Mouse (Mus musculus) neural tube, embryonic 12.5 days (tissue): Measurements from ENCODE around the gene Zmym2. TPM values are rescaled to one million over a fixed set of nuclear protein-coding genes. Genes with fewer than 3 reads are reported as not detected.
"Not testable (repeated sequence)": the region's sequence is repeated elsewhere in the genome, so short reads cannot be mapped to it uniquely, and the experiment has no call there.

Source experiments
- ATAC-seq: fragments of 200-750 bp; cut with Nextera tagmentation; 2 replicates; pipeline ENCODE4 v1.8.0; 2017; ENCODE audit warnings: low read depth, mild to moderate bottlenecking, moderate TSS enrichment, moderate library complexity; ENCODE audit not compliant: low FRiP score
- H3K27ac ChIP-seq: fragments of 300-500 bp; sonication (generic); 2 replicates; pipeline ENCODE4 v1.5.1; 2016
- H3K27me3 ChIP-seq: fragments of 300-500 bp; sonication (generic); replicated peaks from 2 replicates; pipeline ENCODE4 v1.6.1; 2016; ENCODE audit warnings: mild to moderate bottlenecking
- H3K36me3 ChIP-seq: fragments of 300-500 bp; sonication (generic); 2 replicates; pipeline ENCODE4 v1.6.1; 2016; ENCODE audit warnings: mild to moderate bottlenecking
- H3K4me1 ChIP-seq: fragments of 300-500 bp; sonication (generic); 2 replicates; pipeline ENCODE4 v1.6.1; 2016
- H3K4me2 ChIP-seq: fragments of 300-500 bp; sonication (generic); replicated peaks from 2 replicates; pipeline ENCODE4 v1.6.1; 2016; ENCODE audit warnings: mild to moderate bottlenecking
- H3K4me3 ChIP-seq: fragments of 300-500 bp; sonication (generic); 2 replicates; pipeline ENCODE4 v1.5.1; 2016
- H3K9ac ChIP-seq: fragments of 300-500 bp; sonication (generic); 2 replicates; pipeline ENCODE4 v1.6.1; 2016; ENCODE audit warnings: mild to moderate bottlenecking
- H3K9me3 ChIP-seq: fragments of 300-500 bp; sonication (generic); 2 replicates; pipeline ENCODE4 v1.6.1; 2016; ENCODE audit warnings: mild to moderate bottlenecking
- WGBS: fragments of 180-500 bp; shearing (Covaris S2); methylation state at CpG from one replicate; pipeline ENCODE4 v1.1.7; 2016; 5-methylcytosine and 5-hydroxymethylcytosine counted together
- polyA plus RNA-seq: library from polyadenylated mRNA; unstranded; fragments of >200 nt; fragmentation: Nextera tagmentation; extraction: Ambion mirVana; gene quantifications from 2 replicates; pipeline ENCODE4 v1.2.1, GENCODE M21; 2016

Zmym2 gene
- polyA plus RNA-seq = 75.4 and 79.8 TPM in 2 replicates

GRCm38 (mm10) chr14:56886594-56887513, at the start of gene Zmym2:
Gene Zmym2, plus strand, starts transcription at chr14:56886653.
- H3K9me3 ChIP-seq, H3K4me1 ChIP-seq, H3K27me3 ChIP-seq: not testable (repeated sequence)
- peak within 1 kb of the TSS; percentile 95 for H3K9ac ChIP-seq
- peak within 1 kb of the TSS; percentile 71 for H3K4me2 ChIP-seq
- WGBS = 2% methylated on average over 45 of the region's 87 CpGs
- ATAC-seq = peak; percentile 35
- peaks cover 14% of the 10 kb centered on the region; the same call in 1 of the 2 replicates for H3K36me3 ChIP-seq
- H3K4me3 ChIP-seq = peak within 1 kb of the TSS; percentile 89
- peak within 1 kb of the TSS; percentile 98 for H3K27ac ChIP-seq

- no peak overlapping the region for H3K4me3 ChIP-seq
- no peaks in the 10 kb centered on the region for H3K4me1 ChIP-seq
- H3K36me3 ChIP-seq = no peaks in the 10 kb centered on the region
- no peak for ATAC-seq
- no peak overlapping the region for H3K27ac ChIP-seq
- H3K9me3 ChIP-seq = no peaks in the 10 kb centered on the region
- 30% methylated on average over 4 of the region's 4 CpGs for WGBS
- no peaks in the 10 kb centered on the region for H3K27me3 ChIP-seq
- H3K4me2 ChIP-seq = no peak overlapping the region
- no peak overlapping the region for H3K9ac ChIP-seq
Measured at GRCm38 (mm10) chr14:56844033-56844432, 42.4 kb upstream of the Zmym2 start.

- H3K27me3 ChIP-seq = no peaks in the 10 kb centered on the region
- peak; percentile 65 for ATAC-seq
- WGBS = 13% methylated on average over 2 of the region's 2 CpGs
Measured at GRCm38 (mm10) chr14:56844507-56844906, 41.9 kb upstream of the Zmym2 start.

DNA sequence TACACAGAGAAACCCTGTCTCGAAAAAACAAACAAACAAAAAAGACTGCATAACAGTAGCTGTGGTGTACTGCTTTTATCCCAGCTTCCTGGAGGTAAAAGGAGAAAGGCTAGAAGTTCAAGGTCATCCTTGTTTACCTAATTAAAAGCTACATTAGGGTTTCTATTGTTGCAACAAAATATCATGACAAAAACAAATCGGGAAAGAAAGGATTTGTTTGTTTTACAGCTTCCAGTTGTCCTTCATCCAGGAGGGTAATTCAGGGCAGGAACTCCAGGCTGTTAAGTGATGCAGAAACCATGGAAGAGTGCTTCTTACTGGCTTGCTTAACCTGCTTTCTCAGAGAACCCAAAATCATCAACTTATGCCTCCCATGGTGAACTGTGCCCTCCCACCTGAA, 38.1 kb upstream of the Zmym2 start:
- H3K27me3 ChIP-seq = no peaks in the 10 kb centered on the region
- H3K4me1 ChIP-seq = no peaks in the 10 kb centered on the region
- ATAC-seq = no peak
- no peak overlapping the region for H3K4me2 ChIP-seq
- 58% methylated on average over 2 of the region's 2 CpGs for WGBS
- H3K4me3 ChIP-seq = no peak overlapping the region
- H3K9ac ChIP-seq = no peak overlapping the region
- no peak overlapping the region for H3K27ac ChIP-seq
- no peaks in the 10 kb centered on the region for H3K36me3 ChIP-seq
- peaks cover 4% of the 10 kb centered on the region for H3K9me3 ChIP-seq

More at GRCm38 (mm10) chr14:56844507-56844906, 41.9 kb upstream of the Zmym2 start:
- Histone ChIP-seq H3K4me1 (no peaks in the 10 kb centered on the region), H3K9ac (no peak overlapping the region), H3K9me3 (no peaks in the 10 kb centered on the region), H3K4me3 (no peak overlapping the region), H3K4me2 (no peak overlapping the region), H3K27ac (no peak overlapping the region), H3K36me3 (no peaks in the 10 kb centered on the region)

DNA sequence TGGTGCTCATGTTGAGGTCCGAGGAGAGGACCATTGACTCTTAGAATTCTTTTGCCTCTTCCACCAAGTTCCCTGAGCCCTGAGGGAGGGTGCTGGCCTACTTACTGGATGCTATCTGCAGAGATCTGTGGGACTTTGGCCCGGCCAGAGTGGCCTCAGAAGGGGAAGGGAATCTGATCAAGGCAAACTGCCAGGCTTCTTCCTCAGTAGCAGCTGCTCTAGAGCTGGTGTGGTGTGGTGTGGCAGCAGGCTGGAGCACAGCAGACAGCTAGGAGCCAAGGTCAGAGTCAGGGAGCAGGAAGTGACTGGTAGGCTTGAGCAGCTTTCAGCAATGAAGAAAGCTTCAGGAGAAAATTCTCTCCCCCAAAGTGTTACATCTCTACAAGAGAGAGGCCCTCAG, 36.8 kb upstream of the Zmym2 start:
- H3K27me3 ChIP-seq = no peaks in the 10 kb centered on the region
- no peak overlapping the region for H3K4me3 ChIP-seq
- no peaks in the 10 kb centered on the region for H3K36me3 ChIP-seq
- H3K9me3 ChIP-seq = peaks cover 14% of the 10 kb centered on the region
- H3K4me1 ChIP-seq = no peaks in the 10 kb centered on the region
- WGBS = 82% methylated on average over 2 of the region's 2 CpGs
- H3K4me2 ChIP-seq = no peak overlapping the region
- no peak for ATAC-seq
- H3K9ac ChIP-seq = no peak overlapping the region
- H3K27ac ChIP-seq = no peak overlapping the region

DNA sequence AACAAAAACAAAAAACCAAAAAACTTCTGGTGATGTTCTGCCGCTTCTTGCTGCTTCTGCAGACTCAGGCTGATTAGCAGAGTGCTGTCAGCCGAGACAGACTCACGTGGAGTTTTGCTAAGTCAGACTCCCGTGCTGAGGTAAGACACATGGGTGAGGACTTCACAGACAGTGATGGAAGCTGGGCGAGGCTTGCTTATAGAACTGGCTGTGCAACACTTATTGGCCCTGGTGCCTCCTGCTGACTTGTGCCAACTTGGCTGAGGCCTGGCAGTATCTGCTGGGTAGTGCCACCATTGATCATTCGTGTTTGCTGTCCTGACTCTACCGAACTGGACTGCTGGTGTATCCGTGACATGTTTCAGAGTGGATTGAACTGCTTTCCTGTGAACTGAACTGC, 22.4 kb upstream of the Zmym2 start:
- H3K36me3 ChIP-seq = no peaks in the 10 kb centered on the region
- ATAC-seq = no peak
- no peak overlapping the region for H3K9ac ChIP-seq
- WGBS = 73% methylated on average over 8 of the region's 8 CpGs
- no peak overlapping the region for H3K27ac ChIP-seq
- H3K4me1 ChIP-seq = no peaks in the 10 kb centered on the region; the same call in 1 of the 2 replicates
- no peak overlapping the region for H3K4me3 ChIP-seq
- no peak overlapping the region for H3K4me2 ChIP-seq
- H3K9me3 ChIP-seq = no peaks in the 10 kb centered on the region
- peaks cover 22% of the 10 kb centered on the region for H3K27me3 ChIP-seq

DNA sequence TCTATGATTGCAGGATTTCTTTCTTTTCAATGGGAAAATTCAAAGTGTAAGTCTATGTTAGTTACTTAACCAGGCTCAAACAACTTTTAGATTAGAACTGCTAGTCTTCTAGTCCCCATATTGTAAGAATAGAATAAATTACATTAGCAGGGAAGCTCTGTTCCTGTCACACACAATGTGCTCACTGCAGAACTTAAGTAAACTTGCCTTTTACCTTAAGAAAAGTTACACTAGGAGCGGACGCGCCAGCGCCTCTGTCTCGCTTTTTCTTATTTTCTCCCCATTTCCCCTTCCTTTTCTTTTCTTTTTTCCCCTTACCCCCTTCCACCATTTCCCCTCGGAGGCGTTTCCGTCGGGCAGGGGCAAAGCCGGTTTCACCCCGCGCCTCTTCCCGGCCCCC, 21.8 kb upstream of the Zmym2 start:
- no peak for ATAC-seq
- no peak overlapping the region for H3K27ac ChIP-seq
- peak overlapping the region; percentile 70 for H3K4me2 ChIP-seq
- no peaks in the 10 kb centered on the region for H3K36me3 ChIP-seq
- peak overlapping the region; percentile 35; the same call in 1 of the 2 replicates for H3K9ac ChIP-seq
- H3K27me3 ChIP-seq = peaks cover 22% of the 10 kb centered on the region
- H3K9me3 ChIP-seq = no peaks in the 10 kb centered on the region
- peak overlapping the region; percentile 37 for H3K4me3 ChIP-seq
- WGBS = 7% methylated on average over 13 of the region's 13 CpGs
- H3K4me1 ChIP-seq = no peaks in the 10 kb centered on the region; the same call in 1 of the 2 replicates

GRCm38 (mm10) chr14:56865112-56865511, 21.3 kb upstream of the Zmym2 start:
- H3K9me3 ChIP-seq, ATAC-seq, H3K36me3 ChIP-seq, H3K27ac ChIP-seq, H3K4me1 ChIP-seq: not testable (repeated sequence)
- 3% methylated on average over 30 of the region's 30 CpGs for WGBS
- H3K27me3 ChIP-seq = peaks cover 22% of the 10 kb centered on the region
- peak overlapping the region; percentile 35; the same call in 1 of the 2 replicates for H3K9ac ChIP-seq
- H3K4me3 ChIP-seq = peak overlapping the region; percentile 37
- H3K4me2 ChIP-seq = peak overlapping the region; percentile 70

DNA sequence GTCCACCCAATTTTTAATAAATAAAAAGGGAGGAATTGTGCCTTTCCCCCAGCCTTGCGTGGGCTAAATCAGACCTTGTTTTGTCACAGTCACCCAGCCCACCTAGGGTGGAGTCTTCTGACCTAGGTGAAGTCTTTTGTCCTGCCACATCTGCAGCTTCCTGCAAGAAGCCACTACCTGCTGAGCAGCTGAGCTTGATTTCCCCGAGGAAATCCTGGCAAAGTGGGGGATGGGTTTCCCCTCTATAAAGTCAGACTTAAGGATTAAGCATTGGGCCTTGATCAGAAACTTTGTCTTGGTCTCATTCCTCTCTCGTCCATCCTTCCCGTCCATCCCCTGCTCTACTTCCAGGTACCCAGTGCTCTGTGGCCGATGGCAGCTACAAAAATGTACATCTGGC, 12.9 kb upstream of the Zmym2 start:
- no peaks in the 10 kb centered on the region for H3K4me1 ChIP-seq
- peaks cover 6% of the 10 kb centered on the region; the same call in 1 of the 2 replicates for H3K9me3 ChIP-seq
- ATAC-seq = no peak
- H3K4me2 ChIP-seq = no peak overlapping the region
- H3K27me3 ChIP-seq = no peaks in the 10 kb centered on the region
- H3K36me3 ChIP-seq = no peaks in the 10 kb centered on the region
- no peak overlapping the region for H3K9ac ChIP-seq
- H3K4me3 ChIP-seq = no peak overlapping the region
- H3K27ac ChIP-seq = no peak overlapping the region
- WGBS = 85% methylated on average over 5 of the region's 5 CpGs

DNA sequence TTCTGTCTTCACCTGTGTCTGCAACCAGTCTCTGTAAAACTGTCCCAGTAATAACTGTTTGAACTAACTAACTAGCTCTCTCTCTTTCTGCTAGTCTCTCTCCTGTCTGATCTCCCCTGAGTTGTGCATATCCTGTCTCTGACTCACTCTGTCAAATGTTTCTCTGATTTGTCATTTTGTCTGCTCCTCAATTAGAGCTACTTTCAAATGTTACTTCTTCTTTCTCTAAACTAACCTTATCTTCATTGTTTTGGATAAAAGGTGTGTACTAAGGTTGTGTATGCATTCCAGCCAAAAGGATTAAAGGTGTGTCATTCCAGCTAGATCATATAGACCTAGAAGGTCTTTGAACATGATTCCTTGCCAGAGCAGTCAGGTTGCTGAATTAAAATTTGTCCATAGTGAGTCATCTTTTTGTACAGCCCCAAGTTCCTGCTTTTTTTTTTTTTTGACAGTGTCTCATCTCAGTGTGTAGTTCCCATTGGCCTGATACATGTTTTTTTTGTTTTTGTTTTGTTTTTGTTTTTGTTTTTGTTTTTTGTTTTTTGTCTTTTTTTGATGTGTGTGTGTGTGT, 10.8 kb upstream of the Zmym2 start:
- Histone ChIP-seq H3K4me3 (no peak overlapping the region), H3K9ac (no peak overlapping the region), H3K4me1 (no peaks in the 10 kb centered on the region), H3K27me3 (no peaks in the 10 kb centered on the region), H3K27ac (no peak overlapping the region), H3K9me3 (peaks cover 4% of the 10 kb centered on the region; the same call in 1 of the 2 replicates), H3K36me3 (no peaks in the 10 kb centered on the region), H3K4me2 (no peak overlapping the region)
- ATAC-seq = no peak

DNA sequence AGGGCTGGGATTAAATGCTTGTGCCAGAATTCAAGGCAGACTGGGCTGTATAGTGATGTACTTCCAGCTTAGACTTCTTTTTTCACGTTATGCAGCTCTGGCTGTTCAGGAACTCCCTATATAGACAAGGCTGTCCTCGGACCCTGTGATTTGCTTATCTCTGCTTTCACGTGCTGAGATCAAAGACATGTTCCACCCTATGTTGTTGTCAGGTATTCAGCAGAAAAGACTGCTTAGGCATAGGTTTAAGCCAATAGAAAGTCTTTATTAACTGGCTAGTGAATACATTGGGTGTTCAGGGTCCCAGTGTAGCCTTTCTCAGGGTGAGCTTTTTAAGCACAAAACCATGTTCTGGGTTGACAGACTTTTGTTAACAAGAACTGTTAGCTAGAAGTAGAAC, 5.2 kb upstream of the Zmym2 start:
- H3K36me3 ChIP-seq = no peaks in the 10 kb centered on the region
- H3K9me3 ChIP-seq = no peaks in the 10 kb centered on the region
- H3K9ac ChIP-seq = no peak overlapping the region
- no peaks in the 10 kb centered on the region for H3K4me1 ChIP-seq
- H3K27ac ChIP-seq = no peak overlapping the region
- H3K4me2 ChIP-seq = no peak overlapping the region
- H3K27me3 ChIP-seq = no peaks in the 10 kb centered on the region
- H3K4me3 ChIP-seq = no peak overlapping the region
- no peak for ATAC-seq
- WGBS = 78% methylated on average over 3 of the region's 3 CpGs

DNA sequence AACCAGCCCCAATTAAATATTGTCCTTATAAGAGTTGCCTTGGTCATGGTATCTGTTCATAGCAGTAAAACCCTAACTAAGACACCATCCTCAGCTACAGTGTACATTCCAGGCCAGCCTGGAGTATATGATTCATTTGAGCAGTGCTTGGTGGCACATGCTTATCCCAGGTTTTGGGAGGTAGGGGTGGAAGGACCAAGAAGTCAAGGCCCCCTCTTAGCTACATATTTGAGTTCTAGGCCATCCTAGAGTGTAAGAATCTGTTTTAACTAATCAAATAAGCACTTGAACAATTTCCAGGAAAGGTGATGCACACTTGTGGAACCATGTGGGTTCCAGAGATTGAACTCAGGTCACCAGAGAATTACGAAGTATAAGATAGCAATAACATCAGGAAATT, 3.0 kb upstream of the Zmym2 start:
- Histone ChIP-seq H3K4me3 (no peak overlapping the region), H3K4me1 (peaks cover 3% of the 10 kb centered on the region), H3K27ac (no peak overlapping the region), H3K27me3 (no peaks in the 10 kb centered on the region), H3K9ac (no peak overlapping the region), H3K4me2 (no peak overlapping the region), H3K36me3 (no peaks in the 10 kb centered on the region), H3K9me3 (no peaks in the 10 kb centered on the region)
- WGBS = 100% methylated on average over 1 of the region's 1 CpGs
- ATAC-seq = no peak
